Mouse (Mus musculus): Measurements from ENCODE around the gene Fam102a.

GRCm38 (mm10) chr2:32536086-32536633 lies 1.0 kb downstream of the Fam102a start:
- no peak for TF ChIP-seq CTCF (conservative IDR thresholded peaks at IDR 0.05; ENCODE audit: low read length)
- no peak for TF ChIP-seq POU5F1 (IDR thresholded peaks at IDR 0.05; ENCODE audit: borderline replicate concordance, low read length)
- TF ChIP-seq NANOG (IDR thresholded peaks at IDR 0.05; ENCODE audit: borderline replicate concordance, low read length), result no peak

Data from E14TG2a.4 (cell line).